Mouse (Mus musculus) limb, embryonic 12.5 days (tissue): Measurements from ENCODE around the gene Tpcn2. TPM values are rescaled to one million over a fixed set of nuclear protein-coding genes. Genes with fewer than 3 reads are reported as not detected.

ENCODE experiments used
- ATAC-seq: fragments of 200-750 bp; cut with Nextera tagmentation; 2 replicates; pipeline ENCODE4 v1.8.0; 2017; ENCODE audit warnings: low read depth, moderate TSS enrichment; ENCODE audit not compliant: insufficient number of reproducible peaks, insufficient read depth, low FRiP score, low TSS enrichment
- H3K27ac ChIP-seq: fragments of 300-500 bp; sonication (generic); 2 replicates; pipeline ENCODE4 v1.5.1; 2016; ENCODE audit warnings: mild to moderate bottlenecking, moderate library complexity
- H3K27me3 ChIP-seq: fragments of 300-500 bp; sonication (generic); 2 replicates; pipeline ENCODE4 v1.6.1; 2016; ENCODE audit warnings: mild to moderate bottlenecking, moderate library complexity
- H3K36me3 ChIP-seq: fragments of 300-500 bp; sonication (generic); 2 replicates; pipeline ENCODE4 v1.6.1; 2016; ENCODE audit warnings: mild to moderate bottlenecking, moderate library complexity
- H3K4me1 ChIP-seq: fragments of 300-500 bp; sonication (generic); replicated peaks from 2 replicates; pipeline ENCODE4 v1.6.1; 2016
- H3K4me2 ChIP-seq: fragments of 300-500 bp; sonication (generic); 2 replicates; pipeline ENCODE4 v1.6.1; 2016; ENCODE audit warnings: mild to moderate bottlenecking, moderate library complexity
- H3K4me3 ChIP-seq: fragments of 300-500 bp; sonication (generic); replicated peaks from 2 replicates; pipeline ENCODE4 v1.5.1; 2016; ENCODE audit warnings: mild to moderate bottlenecking
- H3K9ac ChIP-seq: fragments of 300-500 bp; sonication (generic); replicated peaks from 2 replicates; pipeline ENCODE4 v1.6.1; 2016; ENCODE audit warnings: mild to moderate bottlenecking, moderate library complexity
- H3K9me3 ChIP-seq: fragments of 300-500 bp; sonication (generic); 2 replicates; pipeline ENCODE4 v1.6.1; 2016; ENCODE audit warnings: mild to moderate bottlenecking, moderate library complexity
- WGBS: fragments of 180-500 bp; shearing (Covaris S2); methylation state at CpG from one replicate; pipeline ENCODE4 v1.1.7; 2016; 5-methylcytosine and 5-hydroxymethylcytosine counted together
- polyA plus RNA-seq: library from polyadenylated mRNA; unstranded; fragments of >200 nt; fragmentation: Nextera tagmentation; extraction: Ambion mirVana; gene quantifications from 2 replicates; pipeline ENCODE4 v1.2.1, GENCODE M21; 2016

Gene Tpcn2
- polyA plus RNA-seq, 1 experiment from 2014 or later, result 10.2 TPM

DNA sequence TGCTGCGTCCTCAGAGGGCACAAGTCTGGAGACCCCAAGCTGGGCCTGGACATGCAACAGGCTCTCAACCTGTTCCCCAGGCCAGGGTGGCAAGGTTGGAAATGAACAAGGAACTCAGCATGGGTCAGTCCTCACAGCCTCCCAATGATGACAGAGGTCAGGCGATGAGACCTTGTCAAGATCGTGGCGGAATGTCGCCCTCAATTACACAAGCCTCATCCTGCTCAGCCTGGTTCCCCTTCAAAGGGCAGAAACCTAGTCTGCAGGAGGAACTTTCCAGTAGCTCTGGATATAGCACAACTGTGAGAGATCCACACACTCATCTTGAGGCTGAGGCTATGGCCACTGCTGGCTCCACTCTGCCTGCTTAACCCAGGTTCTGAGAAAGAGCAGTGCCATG lies 12.9 kb downstream of the Tpcn2 start:
- no peaks in the 10 kb centered on the region for H3K27me3 ChIP-seq
- H3K4me1 ChIP-seq, result no peaks in the 10 kb centered on the region
- no peak for ATAC-seq
- H3K36me3 ChIP-seq, result peaks cover 97% of the 10 kb centered on the region
- H3K4me2 ChIP-seq, result no peak overlapping the region
- H3K9ac ChIP-seq, result no peak overlapping the region
- no peaks in the 10 kb centered on the region for H3K9me3 ChIP-seq
- no peak overlapping the region for H3K27ac ChIP-seq
- H3K4me3 ChIP-seq, result no peak overlapping the region
- WGBS, result 91% methylated on average over 5 of the region's 5 CpGs

DNA sequence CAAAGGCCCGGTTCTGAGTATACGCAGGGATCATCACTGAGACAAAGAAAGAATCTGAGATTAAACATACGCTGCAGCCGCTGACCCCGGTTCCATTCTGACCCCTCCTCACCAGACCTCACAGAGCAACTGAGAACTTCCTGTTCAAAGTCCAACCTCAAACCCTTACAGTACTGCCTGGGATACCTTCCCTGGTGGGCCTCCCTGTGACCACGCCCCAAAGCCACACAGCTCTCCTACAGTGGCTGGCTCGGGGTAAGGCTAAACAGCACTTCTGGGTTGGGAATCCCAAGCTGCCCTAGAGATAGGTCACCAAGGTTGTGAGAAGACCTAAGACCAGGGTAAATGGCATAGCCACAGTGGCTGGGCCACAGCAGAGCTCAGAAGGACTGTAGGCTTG lies 14.9 kb downstream of the Tpcn2 start:
- peaks cover 94% of the 10 kb centered on the region for H3K36me3 ChIP-seq

DNA sequence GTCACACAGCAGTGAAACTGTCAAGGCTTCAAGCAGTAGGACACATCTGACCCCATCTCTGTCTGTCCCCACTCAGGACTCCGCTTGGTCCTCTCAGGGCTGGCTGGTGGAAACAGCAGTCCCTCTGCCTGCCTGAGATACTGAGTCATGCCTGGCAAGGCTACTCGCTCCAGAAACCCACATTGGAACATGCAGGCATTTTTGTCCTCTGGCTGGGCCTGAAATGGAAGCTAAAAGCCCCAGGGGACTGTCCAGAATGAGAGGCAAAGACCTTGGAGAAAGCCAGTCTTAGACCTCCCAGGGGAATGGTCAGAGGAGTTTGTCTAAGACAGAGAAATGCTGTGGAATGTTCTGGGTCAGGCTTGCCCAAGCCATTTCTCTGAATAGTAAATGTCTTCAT lies 17.8 kb downstream of the Tpcn2 start:
- H3K4me1 ChIP-seq, result no peaks in the 10 kb centered on the region
- 91% methylated on average over 2 of the region's 2 CpGs for WGBS
- H3K27me3 ChIP-seq, result no peaks in the 10 kb centered on the region
- H3K9ac ChIP-seq, result no peak overlapping the region
- peaks cover 87% of the 10 kb centered on the region for H3K36me3 ChIP-seq
- no peak overlapping the region for H3K27ac ChIP-seq
- ATAC-seq, result no peak
- no peak overlapping the region for H3K4me2 ChIP-seq
- H3K9me3 ChIP-seq, result no peaks in the 10 kb centered on the region
- no peak overlapping the region for H3K4me3 ChIP-seq

More for the DNA sequence above, 14.9 kb downstream of the Tpcn2 start:
- Histone ChIP-seq H3K9ac (no peak overlapping the region), H3K4me2 (no peak overlapping the region), H3K27ac (no peak overlapping the region), H3K27me3 (no peaks in the 10 kb centered on the region), H3K4me1 (no peaks in the 10 kb centered on the region), H3K9me3 (no peaks in the 10 kb centered on the region), H3K4me3 (no peak overlapping the region)
- ATAC-seq, result no peak
- WGBS, result 88% methylated on average over 7 of the region's 7 CpGs

DNA sequence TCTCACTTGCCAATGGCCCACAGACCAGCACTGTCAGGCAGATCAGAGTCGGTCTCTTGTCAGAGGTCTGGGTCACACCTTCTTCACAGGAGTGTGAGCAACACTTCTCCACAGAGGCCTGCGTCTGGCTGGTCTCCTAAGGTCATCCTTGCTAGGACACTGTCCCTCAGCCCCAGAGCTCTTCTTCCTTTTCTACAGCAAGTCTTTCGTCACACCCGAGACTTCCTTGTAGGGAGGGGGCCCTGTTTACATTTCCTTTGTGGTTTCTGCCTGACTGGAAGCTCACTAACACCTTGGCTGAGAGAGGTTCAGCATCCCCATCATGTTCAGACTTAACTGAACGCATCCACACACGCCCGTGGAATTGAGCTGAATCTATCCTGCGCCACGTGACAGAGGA lies 19.6 kb downstream of the Tpcn2 start:
- Histone ChIP-seq H3K4me3 (no peak overlapping the region), H3K4me1 (no peaks in the 10 kb centered on the region), H3K27ac (no peak overlapping the region), H3K36me3 (peaks cover 87% of the 10 kb centered on the region), H3K4me2 (no peak overlapping the region), H3K27me3 (no peaks in the 10 kb centered on the region), H3K9ac (no peak overlapping the region), H3K9me3 (no peaks in the 10 kb centered on the region)
- WGBS, result 75% methylated on average over 9 of the region's 9 CpGs
- ATAC-seq, result no peak

DNA sequence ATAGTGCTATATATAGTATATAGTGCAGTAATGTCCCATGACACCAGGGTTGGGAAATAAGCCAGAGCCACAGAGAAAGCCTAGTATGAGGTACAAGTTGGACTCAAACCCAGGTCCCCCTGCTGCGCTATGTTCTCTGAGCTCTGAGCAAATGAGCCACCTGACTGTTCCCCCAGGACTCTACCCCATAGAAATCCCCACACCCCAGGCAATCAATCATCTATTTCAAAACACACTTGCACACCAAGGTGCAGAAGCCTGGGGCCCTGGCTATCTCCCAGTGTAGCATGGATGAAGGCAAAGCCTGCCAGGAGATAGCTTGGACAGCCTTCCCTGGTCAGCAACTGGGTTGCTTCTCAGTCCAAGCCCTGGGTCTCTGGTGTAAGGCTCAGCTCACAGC lies 27.7 kb downstream of the Tpcn2 start:
- 86% methylated on average over 1 of the region's 1 CpGs for WGBS

DNA sequence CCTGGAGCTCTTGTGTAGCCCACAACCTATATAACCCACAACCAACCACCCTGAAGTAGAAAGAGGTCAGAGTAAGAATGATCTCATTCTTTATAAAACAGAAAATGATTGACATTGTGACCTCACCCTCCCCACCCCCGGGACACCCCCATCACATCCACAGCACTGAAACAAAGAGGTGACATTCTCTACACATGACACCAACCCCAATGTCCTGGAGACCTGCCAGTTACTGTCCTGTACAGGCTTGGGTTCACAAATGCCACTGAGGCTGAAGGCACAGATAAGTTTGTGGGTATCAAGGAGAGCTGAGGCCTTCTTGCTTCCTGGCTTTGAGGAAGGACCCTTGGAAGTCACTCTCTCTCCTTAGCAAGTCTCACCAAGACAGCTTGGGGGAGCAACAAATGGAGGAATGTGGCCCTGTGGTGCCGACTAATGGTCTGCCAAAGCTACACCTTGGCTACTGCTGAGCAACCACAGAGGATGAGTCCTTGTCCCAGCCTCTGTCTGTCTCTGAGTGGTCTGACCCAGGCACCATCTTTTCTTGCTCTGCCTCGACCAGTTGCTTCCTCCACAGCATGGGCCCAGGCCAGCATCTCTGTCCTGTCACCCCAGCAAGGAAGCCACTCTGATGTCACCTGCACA lies 29.7 kb downstream of the Tpcn2 start:
- ATAC-seq, result no peak
- WGBS, result 63% methylated on average over 3 of the region's 3 CpGs

More for the DNA sequence above, 27.7 kb downstream of the Tpcn2 start:
- H3K4me3 ChIP-seq, result no peak overlapping the region
- H3K27me3 ChIP-seq, result no peaks in the 10 kb centered on the region
- no peak for ATAC-seq
- peaks cover 58% of the 10 kb centered on the region for H3K36me3 ChIP-seq
- peaks cover 7% of the 10 kb centered on the region; the same call in 1 of the 2 replicates for H3K4me1 ChIP-seq
- H3K9me3 ChIP-seq, result no peaks in the 10 kb centered on the region
- no peak overlapping the region for H3K9ac ChIP-seq
- no peak overlapping the region for H3K4me2 ChIP-seq
- no peak overlapping the region for H3K27ac ChIP-seq

DNA sequence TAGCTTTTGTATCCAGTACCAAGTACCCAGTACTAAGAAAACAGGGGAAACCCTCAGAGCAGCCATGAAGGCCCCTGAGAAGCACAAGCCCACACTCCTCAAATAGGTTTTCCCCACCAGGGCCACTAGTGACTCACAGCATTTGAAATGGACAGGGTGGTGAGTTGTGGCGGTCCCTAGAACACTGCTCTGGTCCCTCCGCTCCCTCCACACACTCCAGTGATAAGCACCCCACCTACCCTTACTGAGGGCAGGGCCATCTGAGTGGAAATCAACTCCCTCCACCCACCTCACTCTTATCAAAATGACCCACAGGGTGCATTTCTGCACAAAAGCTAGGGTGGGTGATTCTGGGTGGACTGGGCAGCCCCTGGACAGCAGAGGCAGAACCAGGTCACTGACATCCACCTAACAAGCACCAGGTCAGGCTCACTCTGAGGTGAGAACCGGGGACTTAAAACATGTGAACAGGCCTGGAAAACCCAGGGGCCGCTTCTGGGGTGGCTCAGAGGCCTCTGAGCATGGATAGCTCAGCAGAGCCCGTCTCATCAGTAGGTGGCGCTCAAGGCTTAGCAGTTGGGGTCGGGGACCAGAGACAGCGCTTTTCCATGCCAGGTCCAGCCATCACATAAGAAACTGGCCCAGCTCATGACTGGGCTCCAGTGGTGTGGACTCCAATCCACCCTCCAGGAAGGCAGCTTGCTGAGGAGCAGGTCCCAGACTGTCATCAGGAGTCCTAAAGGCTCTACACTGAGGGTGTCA lies 30.9 kb downstream of the Tpcn2 start:
- H3K4me1 ChIP-seq, result peaks cover 7% of the 10 kb centered on the region; the same call in 1 of the 2 replicates
- H3K9me3 ChIP-seq, result no peaks in the 10 kb centered on the region
- H3K9ac ChIP-seq, result no peak overlapping the region
- H3K4me2 ChIP-seq, result no peak overlapping the region
- H3K27me3 ChIP-seq, result no peaks in the 10 kb centered on the region
- 22% methylated on average over 8 of the region's 8 CpGs for WGBS
- H3K27ac ChIP-seq, result no peak overlapping the region
- H3K4me3 ChIP-seq, result no peak overlapping the region
- ATAC-seq, result peak; percentile 77
- H3K36me3 ChIP-seq, result peaks cover 28% of the 10 kb centered on the region

More for the DNA sequence above, 29.7 kb downstream of the Tpcn2 start:
- Histone ChIP-seq H3K27ac (no peak overlapping the region), H3K27me3 (no peaks in the 10 kb centered on the region), H3K4me1 (peaks cover 7% of the 10 kb centered on the region; the same call in 1 of the 2 replicates), H3K4me3 (no peak overlapping the region), H3K36me3 (peaks cover 38% of the 10 kb centered on the region), H3K9ac (no peak overlapping the region), H3K4me2 (no peak overlapping the region), H3K9me3 (no peaks in the 10 kb centered on the region)

DNA sequence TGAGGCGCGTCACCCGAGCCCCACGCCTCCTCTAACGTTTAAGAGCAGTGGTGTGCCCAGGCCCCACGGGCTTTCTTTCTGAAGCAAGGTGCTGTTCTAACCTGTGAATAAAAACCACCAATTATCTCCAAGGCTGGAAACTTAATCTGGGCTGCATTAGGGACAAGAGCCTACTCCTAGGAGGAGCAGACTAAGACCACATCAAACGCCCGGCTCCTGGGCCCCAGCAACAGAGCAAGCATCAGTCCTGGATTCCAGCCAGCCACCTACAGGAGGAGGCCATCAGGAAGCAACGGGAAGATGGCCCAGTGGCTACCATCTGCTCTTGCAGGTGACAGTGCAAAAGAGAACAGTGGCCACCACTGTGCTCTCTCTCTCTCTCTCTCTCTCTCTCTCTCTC lies 33.6 kb downstream of the Tpcn2 start:
- Histone ChIP-seq H3K27me3 (no peaks in the 10 kb centered on the region), H3K9ac (no peak overlapping the region), H3K4me3 (no peak overlapping the region), H3K4me1 (peaks cover 7% of the 10 kb centered on the region; the same call in 1 of the 2 replicates), H3K27ac (no peak overlapping the region), H3K36me3 (peaks cover 5% of the 10 kb centered on the region), H3K9me3 (no peaks in the 10 kb centered on the region), H3K4me2 (no peak overlapping the region)
- ATAC-seq, result no peak
- 64% methylated on average over 9 of the region's 9 CpGs for WGBS

DNA sequence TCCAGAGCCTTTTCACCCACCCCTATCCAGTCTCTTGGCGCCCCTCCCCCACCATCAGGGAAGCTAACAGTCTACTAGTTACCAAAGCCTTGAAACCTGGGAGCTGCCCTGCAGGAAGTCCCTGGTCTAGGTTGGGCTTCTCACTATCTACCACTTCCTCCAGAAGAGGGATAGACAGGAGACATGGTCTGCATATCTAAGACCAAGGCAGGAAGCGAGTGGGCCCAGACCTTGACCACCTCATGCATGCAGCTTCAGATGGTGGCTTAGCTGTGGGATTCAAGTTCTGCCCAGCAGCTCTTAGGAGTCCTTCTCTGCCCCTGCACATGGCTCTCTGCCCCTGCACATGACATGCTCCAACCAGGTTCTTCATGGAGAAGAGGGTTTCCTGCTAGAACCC lies 34.9 kb downstream of the Tpcn2 start:
- H3K27ac ChIP-seq, result no peak overlapping the region
- no peaks in the 10 kb centered on the region for H3K9me3 ChIP-seq
- 77% methylated on average over 2 of the region's 2 CpGs for WGBS
- H3K36me3 ChIP-seq, result no peaks in the 10 kb centered on the region
- no peak overlapping the region for H3K4me2 ChIP-seq
- H3K9ac ChIP-seq, result no peak overlapping the region
- H3K27me3 ChIP-seq, result 0 out of 2 replicates have a peak, but pooled peaks cover 7% of the 10 kb centered on the region
- no peak overlapping the region for H3K4me3 ChIP-seq
- peaks cover 7% of the 10 kb centered on the region; the same call in 1 of the 2 replicates for H3K4me1 ChIP-seq
- ATAC-seq, result no peak

DNA sequence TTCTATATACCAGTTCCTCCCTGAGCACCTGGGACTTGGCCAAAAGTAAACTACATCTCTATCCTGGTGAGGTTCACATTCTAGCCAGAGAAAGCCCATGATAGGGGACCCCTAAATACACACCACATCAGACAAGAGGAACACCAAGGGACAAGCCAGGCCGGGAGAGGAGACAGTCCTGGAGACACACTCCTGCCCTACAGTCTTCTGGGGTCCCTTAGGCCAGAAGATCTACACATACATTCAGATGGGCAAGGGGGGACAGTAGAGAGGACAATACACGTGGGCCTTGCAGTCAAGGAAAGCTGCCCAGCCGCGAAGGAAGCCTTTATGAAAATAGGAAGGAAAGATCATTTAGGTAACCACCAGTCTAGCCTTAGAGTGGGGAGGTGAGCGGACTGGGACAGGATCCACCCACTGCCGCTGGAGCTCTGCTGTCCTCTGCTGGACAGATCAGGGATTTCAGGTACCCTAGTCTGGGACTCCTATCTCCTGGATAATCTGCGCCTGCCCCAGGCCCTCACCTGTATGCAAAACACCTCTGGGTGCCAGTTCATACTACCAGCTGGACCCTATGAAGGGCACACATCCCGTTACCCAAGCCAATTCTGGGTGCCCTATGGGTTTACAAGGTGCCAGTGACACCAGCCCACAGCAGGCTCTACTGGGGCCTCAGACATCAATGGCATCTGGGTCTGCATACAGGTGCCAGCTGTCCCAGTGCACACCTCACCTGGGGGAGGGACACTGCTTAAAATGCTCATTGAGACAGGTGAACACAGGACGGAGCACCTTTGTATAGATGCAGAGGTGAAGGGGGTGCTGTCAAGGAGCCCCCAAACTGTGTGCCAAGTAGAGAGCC lies 40.7 kb downstream of the Tpcn2 start:
- H3K27ac ChIP-seq, result no peak overlapping the region
- H3K4me2 ChIP-seq, result no peak overlapping the region
- H3K36me3 ChIP-seq, result no peaks in the 10 kb centered on the region
- H3K27me3 ChIP-seq, result peaks cover 7% of the 10 kb centered on the region; the same call in 1 of the 2 replicates
- H3K4me1 ChIP-seq, result peaks cover 12% of the 10 kb centered on the region
- peak; percentile 76 for ATAC-seq
- no peaks in the 10 kb centered on the region for H3K9me3 ChIP-seq
- H3K9ac ChIP-seq, result no peak overlapping the region
- no peak overlapping the region for H3K4me3 ChIP-seq
- WGBS, result 14% methylated on average over 9 of the region's 9 CpGs

DNA sequence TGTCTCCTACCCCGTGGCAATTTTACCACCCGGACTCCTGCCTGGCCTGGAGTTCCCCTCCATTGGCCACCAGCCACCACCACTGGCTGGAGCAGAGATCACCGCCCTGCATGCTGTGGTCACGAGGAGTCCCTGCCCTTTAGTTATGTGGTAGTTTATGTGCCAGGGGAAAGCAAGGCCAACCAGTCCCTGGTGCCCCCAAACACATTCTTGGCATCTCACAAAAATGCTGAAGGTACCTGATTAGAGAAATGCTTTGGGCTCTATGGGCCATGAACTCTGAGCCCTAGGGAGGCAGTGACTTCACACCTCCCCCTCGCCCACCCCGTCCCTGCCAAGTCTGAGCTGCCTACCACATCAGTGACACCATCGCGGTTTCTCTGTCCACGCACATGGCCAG lies 41.8 kb downstream of the Tpcn2 start:
- Histone ChIP-seq H3K36me3 (no peaks in the 10 kb centered on the region), H3K27ac (no peak overlapping the region), H3K9ac (no peak overlapping the region), H3K4me1 (peaks cover 12% of the 10 kb centered on the region), H3K4me3 (no peak overlapping the region), H3K4me2 (no peak overlapping the region), H3K9me3 (no peaks in the 10 kb centered on the region), H3K27me3 (peaks cover 7% of the 10 kb centered on the region; the same call in 1 of the 2 replicates)
- WGBS, result 79% methylated on average over 9 of the region's 9 CpGs
- ATAC-seq, result no peak
